Mouse (Mus musculus) midbrain, embryonic 14.5 days (tissue): ENCODE measurements around the gene Klk5. TPM values are rescaled to one million over a fixed set of nuclear protein-coding genes. Genes with fewer than 3 reads are reported as not detected.
A peak's percentile ranks its signal among the peaks of the same experiment; 100 is the strongest.

Source experiments
- ATAC-seq: fragments of 200-750 bp; cut with Nextera tagmentation; 2 replicates; pipeline ENCODE4 v1.8.0; 2017; ENCODE audit warnings: moderate number of reproducible peaks, moderate library complexity; ENCODE audit not compliant: low FRiP score, low TSS enrichment
- DNase-seq: peaks from one replicate; pipeline ENCODE4 v3.0.0-alpha.2; 2015
- H3K27ac ChIP-seq: fragments of 300-500 bp; sonication (generic); replicated peaks from 2 replicates; pipeline ENCODE4 v1.5.1; 2014; ENCODE audit warnings: mild to moderate bottlenecking, low read depth, low read length, moderate library complexity
- H3K27me3 ChIP-seq: fragments of 300-500 bp; sonication (generic); 2 replicates; pipeline ENCODE4 v1.6.1; 2014; ENCODE audit warnings: low read length, control low read depth, mixed read lengths; ENCODE audit not compliant: control insufficient read depth, insufficient read depth
- H3K36me3 ChIP-seq: fragments of 300-500 bp; sonication (generic); 2 replicates; pipeline ENCODE4 v1.6.1; 2014; ENCODE audit warnings: low read length, control low read depth; ENCODE audit not compliant: control insufficient read depth, insufficient read depth
- H3K4me1 ChIP-seq: fragments of 300-500 bp; sonication (generic); 2 replicates; pipeline ENCODE4 v1.6.1; 2014; ENCODE audit warnings: mild to moderate bottlenecking, antibody characterized with exemption, low read length, control low read depth; ENCODE audit not compliant: control insufficient read depth, insufficient read depth
- H3K4me2 ChIP-seq: fragments of 300-500 bp; sonication (generic); 2 replicates; pipeline ENCODE4 v1.6.1; 2014; ENCODE audit warnings: mild to moderate bottlenecking, low read length, moderate library complexity
- H3K4me3 ChIP-seq: fragments of 300-500 bp; sonication (generic); replicated peaks from 2 replicates; pipeline ENCODE4 v1.5.1; 2014; ENCODE audit warnings: low read depth, low read length
- H3K9ac ChIP-seq: fragments of 300-500 bp; sonication (generic); replicated peaks from 2 replicates; pipeline ENCODE4 v1.6.1; 2014; ENCODE audit warnings: mild to moderate bottlenecking, low read length, moderate library complexity
- H3K9me3 ChIP-seq: fragments of 300-500 bp; sonication (generic); 2 replicates; pipeline ENCODE4 v1.6.1; 2016; ENCODE audit warnings: low read length, control low read depth, mixed read lengths; ENCODE audit not compliant: control insufficient read depth
- WGBS: fragments of 180-500 bp; shearing (Covaris S2); extraction: QIAGEN DNeasy Blood & Tissue Kit; methylation state at CpG from one replicate; pipeline ENCODE4 v1.1.7; 2014; 5-methylcytosine and 5-hydroxymethylcytosine counted together
- polyA plus RNA-seq: library from polyadenylated mRNA; unstranded; fragments of >200 nt; fragmentation: Nextera tagmentation; extraction: Ambion mirVana; gene quantifications from 2 replicates; pipeline ENCODE4 v1.2.1, GENCODE M21; 2014

The Klk5 gene
- polyA plus RNA-seq, 1 experiment from 2014 or later, result not detected

- WGBS, result 92% methylated on average over 12 of the region's 12 CpGs
- no peak overlapping the region for H3K4me2 ChIP-seq
- no peak overlapping the region for H3K9ac ChIP-seq
- no peak overlapping the region for H3K4me3 ChIP-seq
- no peak overlapping the region for H3K27ac ChIP-seq
- no peaks in the 10 kb centered on the region for H3K9me3 ChIP-seq
- H3K27me3 ChIP-seq, result no peaks in the 10 kb centered on the region
- H3K36me3 ChIP-seq, result no peaks in the 10 kb centered on the region
- H3K4me1 ChIP-seq, result no peaks in the 10 kb centered on the region
- DNase-seq (no peak), ATAC-seq (no peak)
Measured at GRCm38 (mm10) chr7:43857501-43857900, 15.7 kb downstream of the Klk5 start.

GRCm38 (mm10) chr7:43860411-43860810 lies 18.6 kb downstream of the Klk5 start:
- Histone ChIP-seq H3K27me3 (no peaks in the 10 kb centered on the region), H3K36me3 (no peaks in the 10 kb centered on the region), H3K4me3 (no peak overlapping the region), H3K4me2 (no peak overlapping the region), H3K9ac (no peak overlapping the region), H3K4me1 (no peaks in the 10 kb centered on the region), H3K9me3 (no peaks in the 10 kb centered on the region), H3K27ac (no peak overlapping the region)
- ATAC-seq (no peak), DNase-seq (no peak)
- 29% methylated on average over 8 of the region's 8 CpGs for WGBS

- Histone ChIP-seq H3K4me2 (no peak overlapping the region), H3K9ac (no peak overlapping the region), H3K4me1 (no peaks in the 10 kb centered on the region), H3K27ac (no peak overlapping the region), H3K9me3 (no peaks in the 10 kb centered on the region), H3K27me3 (no peaks in the 10 kb centered on the region), H3K4me3 (no peak overlapping the region), H3K36me3 (no peaks in the 10 kb centered on the region)
- peak; percentile 91 for DNase-seq
- ATAC-seq, result no peak
- WGBS, result 5% methylated on average over 10 of the region's 10 CpGs
Measured at GRCm38 (mm10) chr7:43873237-43873636, 31.5 kb downstream of the Klk5 start.

GRCm38 (mm10) chr7:43873674-43874073 lies 31.9 kb downstream of the Klk5 start:
- no peaks in the 10 kb centered on the region for H3K36me3 ChIP-seq
- ATAC-seq (no peak), DNase-seq (no peak)
- H3K27ac ChIP-seq, result no peak overlapping the region
- H3K9me3 ChIP-seq, result no peaks in the 10 kb centered on the region
- H3K4me2 ChIP-seq, result no peak overlapping the region
- H3K4me1 ChIP-seq, result no peaks in the 10 kb centered on the region
- no peak overlapping the region for H3K4me3 ChIP-seq
- no peaks in the 10 kb centered on the region for H3K27me3 ChIP-seq
- WGBS, result 75% methylated on average over 3 of the region's 3 CpGs
- H3K9ac ChIP-seq, result no peak overlapping the region

GRCm38 (mm10) chr7:43874868-43875375 lies 33.2 kb downstream of the Klk5 start:
- Histone ChIP-seq H3K4me3 (no peak overlapping the region), H3K27ac (no peak overlapping the region), H3K9ac (no peak overlapping the region), H3K27me3 (no peaks in the 10 kb centered on the region), H3K9me3 (no peaks in the 10 kb centered on the region), H3K36me3 (no peaks in the 10 kb centered on the region), H3K4me1 (no peaks in the 10 kb centered on the region), H3K4me2 (no peak overlapping the region)
- ATAC-seq (no peak), DNase-seq (no peak)
- 83% methylated on average over 6 of the region's 6 CpGs for WGBS

- no peaks in the 10 kb centered on the region for H3K27me3 ChIP-seq
- 83% methylated on average over 4 of the region's 4 CpGs for WGBS
- H3K36me3 ChIP-seq, result no peaks in the 10 kb centered on the region
- no peaks in the 10 kb centered on the region for H3K4me1 ChIP-seq
- no peak overlapping the region for H3K4me3 ChIP-seq
- no peak overlapping the region for H3K27ac ChIP-seq
- no peaks in the 10 kb centered on the region for H3K9me3 ChIP-seq
- ATAC-seq (no peak), DNase-seq (no peak)
- H3K4me2 ChIP-seq, result no peak overlapping the region
- H3K9ac ChIP-seq, result no peak overlapping the region
Measured at GRCm38 (mm10) chr7:43876444-43876843, 34.7 kb downstream of the Klk5 start.

GRCm38 (mm10) chr7:43878281-43878680 lies 36.5 kb downstream of the Klk5 start:
- no peak overlapping the region for H3K27ac ChIP-seq
- WGBS, result 43% methylated on average over 1 of the region's 1 CpGs
- H3K4me2 ChIP-seq, result no peak overlapping the region
- H3K9me3 ChIP-seq, result no peaks in the 10 kb centered on the region
- no peaks in the 10 kb centered on the region for H3K4me1 ChIP-seq
- no peaks in the 10 kb centered on the region for H3K27me3 ChIP-seq
- H3K4me3 ChIP-seq, result no peak overlapping the region
- no peak overlapping the region for H3K9ac ChIP-seq
- no peak for DNase-seq
- ATAC-seq, result no peak
- H3K36me3 ChIP-seq, result no peaks in the 10 kb centered on the region

- 4% methylated on average over 3 of the region's 3 CpGs for WGBS
- H3K4me1 ChIP-seq, result no peaks in the 10 kb centered on the region
Measured at GRCm38 (mm10) chr7:43880912-43881311, 39.1 kb downstream of the Klk5 start, which contains the start of gene Klk4. Gene Klk4, plus strand, starts transcription at chr7:43881160.

GRCm38 (mm10) chr7:43882346-43882745 lies 40.6 kb downstream of the Klk5 start:
- H3K4me1 ChIP-seq, result no peaks in the 10 kb centered on the region
- no peak overlapping the region for H3K4me3 ChIP-seq
- WGBS, result 19% methylated on average over 4 of the region's 4 CpGs
- H3K9me3 ChIP-seq, result no peaks in the 10 kb centered on the region
- no peak for ATAC-seq
- H3K36me3 ChIP-seq, result no peaks in the 10 kb centered on the region
- H3K27me3 ChIP-seq, result no peaks in the 10 kb centered on the region
- H3K27ac ChIP-seq, result no peak overlapping the region
- no peak overlapping the region for H3K4me2 ChIP-seq
- no peak overlapping the region for H3K9ac ChIP-seq
- DNase-seq, result no peak

More at GRCm38 (mm10) chr7:43880912-43881311, 39.1 kb downstream of the Klk5 start, which contains the start of gene Klk4:
- no peaks in the 10 kb centered on the region for H3K36me3 ChIP-seq
- no peaks in the 10 kb centered on the region for H3K27me3 ChIP-seq
- DNase-seq (no peak), ATAC-seq (no peak)
- H3K9me3 ChIP-seq, result no peaks in the 10 kb centered on the region
- H3K9ac ChIP-seq, result no peak within 1 kb of the TSS
- no peak within 1 kb of the TSS for H3K27ac ChIP-seq
- H3K4me2 ChIP-seq, result no peak within 1 kb of the TSS
- no peak within 1 kb of the TSS for H3K4me3 ChIP-seq
